ENCODE assay signal across 10 mouse cellular contexts in genomic region chr2:170442535-170442934, GRCm38 (mm10). TPM values are rescaled to one million over a fixed set of nuclear protein-coding genes. Genes with fewer than 3 reads are reported as not detected.
A peak's percentile ranks its signal among the peaks of the same experiment; 100 is the strongest.
DNase-seq lines count a peak whose midpoint lies in the region; ATAC-seq and TF ChIP-seq lines count a peak whose summit lies in the region.
"Had no signal": no experiment of that assay in that cellular context is flagged by ENCODE, and none has a peak within 500 bp of the region (broad histone marks: within the 10 kb centered on the region; RNA-seq: fewer than 3 reads in every experiment).

No protein-coding gene starts in this region.

- POLR2A ChIA-PET in Patski (lab: Charles Lee): no interaction called here

- dilution Hi-C loops in CH12.LX (cut with MboI; ENCODE audit: extremely low pct_ligation_motif_present, extremely low pct_unique_long_range_greater_than_20kb, low sequenced_read_pairs): no loop called here

- no peak overlapping the region for H3K4me2 ChIP-seq in CH12.LX (ENCODE audit: insufficient read depth, low read depth, poor library complexity, severe bottlenecking)
- H3K4me2 ChIP-seq in forebrain, embryonic 11.5 days (ENCODE audit: low read depth, low read length, severe bottlenecking): no peak overlapping the region
- H3K4me2 ChIP-seq: embryonic facial prominence, embryonic 15.5 days; limb, embryonic 13.5 days had no signal

- in situ Hi-C loops in CH12.LX (cut with MboI; ENCODE audit: low pct_ligation_motif_present, low pct_unique_long_range_greater_than_20kb, low sequenced_read_pairs) (no loop called here), Patski (cut with MboI; ENCODE audit: low pct_unique_long_range_greater_than_20kb) (loop anchor here (10.0 kb wide), 1 partner anchor 152 kb away; no protein-coding TSS in a partner anchor)

- no peak overlapping the region for H3K27ac ChIP-seq in layer of hippocampus, adult 2 months
- H3K27ac ChIP-seq in CH12.LX (ENCODE audit: insufficient read depth, low read depth): no peak overlapping the region
- no peak overlapping the region for H3K27ac ChIP-seq in forebrain, embryonic 11.5 days (ENCODE audit: low read depth, low read length)
- H3K27ac ChIP-seq: embryonic facial prominence, embryonic 15.5 days; limb, embryonic 13.5 days had no signal

- peak in 1 of 2 experiments; percentile 13 for DNase-seq in layer of hippocampus, adult 2 months (ENCODE audit: low spot score in 2 of 2)
- DNase-seq in layer of hippocampus, postnatal 36 days: no peak
- DNase-seq in CH12.LX (ENCODE audit: extremely low read depth) (peak; percentile 24), Patski (ENCODE audit: low read depth, low spot score) (no peak)
- peak; percentile 46 for DNase-seq in kidney, postnatal 14 days
- no peak for DNase-seq in forebrain, embryonic 11.5 days (ENCODE audit: low spot score)
- DNase-seq in gastrocnemius, adult 8-10 months (ENCODE audit: low spot score in 2 of 2): no peak

- H3K27me3 ChIP-seq in CH12.LX (replicated peaks) (peaks cover 74% of the 10 kb centered on the region), Patski (no peaks in the 10 kb centered on the region)
- no peaks in the 10 kb centered on the region for H3K27me3 ChIP-seq in forebrain, embryonic 11.5 days (ENCODE audit: control insufficient read depth, insufficient read depth, low read length)
- H3K27me3 ChIP-seq: embryonic facial prominence, embryonic 15.5 days had no signal

- peak; percentile 68 for TF ChIP-seq CTCF in layer of hippocampus, adult 2 months (conservative IDR thresholded peaks at IDR 0.05)
- TF ChIP-seq CTCF in CH12.LX (conservative IDR thresholded peaks at IDR 0.05 in 1 of 2, IDR thresholded peaks at IDR 0.05 in 1 of 2; ENCODE audit: low read depth in 2 of 2, low read length in 2 of 2): peak; percentile 18 to 51; a peak in 2 of 4 replicates
- peak; percentile 71 for TF ChIP-seq CTCF in Patski (IDR thresholded peaks at IDR 0.05)

- H3K36me3 ChIP-seq in CH12.LX (replicated peaks in 1 of 2; ENCODE audit: control insufficient read depth in 1 of 2, insufficient read depth in 1 of 2, low read length in 1 of 2): no peaks in the 10 kb centered on the region
- no peaks in the 10 kb centered on the region for H3K36me3 ChIP-seq in forebrain, embryonic 11.5 days (ENCODE audit: control insufficient read depth, insufficient read depth, low read length)
- H3K36me3 ChIP-seq: embryonic facial prominence, embryonic 15.5 days; limb, embryonic 13.5 days had no signal

- 64% methylated on average over 3 of the region's 3 CpGs for WGBS in forebrain, embryonic 11.5 days

- no peaks in the 10 kb centered on the region for H3K9me3 ChIP-seq in CH12.LX (replicated peaks; ENCODE audit: low read length)
- H3K9me3 ChIP-seq in forebrain, embryonic 11.5 days (ENCODE audit: control insufficient read depth, low read length): no peaks in the 10 kb centered on the region
- H3K9me3 ChIP-seq: embryonic facial prominence, embryonic 15.5 days; limb, embryonic 13.5 days had no signal

- no peak for TF ChIP-seq EP300 in CH12.LX (IDR thresholded peaks at IDR 0.05; ENCODE audit: low read length)

- H3K9ac ChIP-seq in CH12.LX (ENCODE audit: insufficient read depth, low read depth): no peak overlapping the region
- H3K9ac ChIP-seq in forebrain, embryonic 11.5 days (ENCODE audit: low read length): no peak overlapping the region
- H3K9ac ChIP-seq: embryonic facial prominence, embryonic 15.5 days; limb, embryonic 13.5 days had no signal

- no peak overlapping the region for H3K4me3 ChIP-seq in layer of hippocampus, adult 2 months
- no peak overlapping the region for H3K4me3 ChIP-seq in CH12.LX (replicated peaks in 1 of 3; ENCODE audit: low read depth in 2 of 3, low read length in 2 of 3, poor library complexity in 1 of 3)
- H3K4me3 ChIP-seq in forebrain, embryonic 11.5 days (ENCODE audit: low read depth, low read length): no peak overlapping the region
- H3K4me3 ChIP-seq: embryonic facial prominence, embryonic 15.5 days; limb, embryonic 13.5 days had no signal

- no peak for ATAC-seq in Patski
- no peak for ATAC-seq in inflammation-experienced regulatory T-cells, adult 6 months
- ATAC-seq in forebrain, embryonic 11.5 days (replicated peaks; ENCODE audit: low FRiP score): no peak

- H3K79me2 ChIP-seq in CH12.LX (replicated peaks; ENCODE audit: control insufficient read depth, extremely low read depth, insufficient read depth, poor library complexity, severe bottlenecking): no peaks in the 10 kb centered on the region

- no peak for TF ChIP-seq POLR2A in CH12.LX (IDR thresholded peaks at IDR 0.05; ENCODE audit: low read depth, low read length)

- CTCF ChIA-PET in Patski (lab: Charles Lee): interaction anchor here (0.9 to 4.1 kb wide), 10 partner anchors 9 to 87 kb away, joined by 3 to 36 read pairs (median 5); no protein-coding TSS in a partner anchor

- H3K4me1 ChIP-seq in CH12.LX (ENCODE audit: control insufficient read depth in 1 of 2, insufficient read depth in 2 of 2): no peaks in the 10 kb centered on the region
- no peaks in the 10 kb centered on the region for H3K4me1 ChIP-seq in forebrain, embryonic 11.5 days (replicated peaks; ENCODE audit: control insufficient read depth, insufficient read depth, low read length)
- H3K4me1 ChIP-seq: embryonic facial prominence, embryonic 15.5 days had no signal

- no peak; the same call in none of the 2 replicates for TF ChIP-seq RAD21 in CH12.LX (IDR thresholded peaks at IDR 0.05; ENCODE audit: low read depth, low read length)

TF ChIP-seq in CH12.LX, 34 proteins besides CTCF, POLR2A, EP300 and RAD21:
- peak; percentile 18; the same call in 1 of the 2 replicates for TF ChIP-seq SMC3 (IDR thresholded peaks at IDR 0.05; ENCODE audit: low read depth, low read length)
- TF ChIP-seq MAFK (IDR thresholded peaks at IDR 0.05; ENCODE audit: insufficient replicate concordance, low read length): no peak

RNA-seq across cellular contexts. Expression of gene Bcas1, which starts 14.9 kb away (rescaled TPM):
- 10 to 100 TPM; 59.4 to 69.6 TPM for total RNA-seq in layer of hippocampus, adult 2 months (2021)
- total RNA-seq in layer of hippocampus, postnatal 36 days (2021): 10 to 100 TPM; 72.5 to 80.1 TPM
- total RNA-seq in CH12.LX (2012; rRNA removed) (0.17 TPM in 2 replicates), CH12.LX (2014; rRNA removed) (not detected in 2 replicates)
- polyA plus RNA-seq in CH12.LX (2012; ENCODE audit: insufficient read length, low read depth) (0.44 TPM in 1 of 2 replicates, not detected in the other), Patski (2021) (not detected)
- polyA plus RNA-seq in inflammation-experienced regulatory T-cells, adult 6 months (2017; shearing (Covaris generic)): 1 to 10 TPM; 2.5 to 4.5 (median 3.6) TPM
- 0.33 and 0.45 TPM in 2 replicates for polyA plus RNA-seq in forebrain, embryonic 11.5 days (2014; fragmentation: Nextera tagmentation; extraction: Ambion mirVana)
- 1 to 10 TPM in 2 of 4 experiments, under 1 TPM in 2; 0.41 to 1.5 (median 0.92) TPM for total RNA-seq in gastrocnemius, adult 8-10 months (2022)

RNA-seq across cellular contexts. Expression of gene Pfdn4, which starts 53.7 kb away (rescaled TPM):
- 10 to 100 TPM; 28.6 to 32.2 TPM for total RNA-seq in layer of hippocampus, adult 2 months (2021)
- total RNA-seq in layer of hippocampus, postnatal 36 days (2021): 10 to 100 TPM; 31.0 to 31.7 TPM
- total RNA-seq in CH12.LX (2012; rRNA removed) (56.2 and 68.1 TPM in 2 replicates), CH12.LX (2014; rRNA removed) (222 and 254 TPM in 2 replicates)
- polyA plus RNA-seq in CH12.LX (2012; ENCODE audit: insufficient read length, low read depth) (68.8 and 77.8 TPM in 2 replicates), Patski (2021) (146 TPM)
- 10 to 100 TPM; 48.8 to 73.6 (median 49.4) TPM for polyA plus RNA-seq in inflammation-experienced regulatory T-cells, adult 6 months (2017; shearing (Covaris generic))
- polyA plus RNA-seq in forebrain, embryonic 11.5 days (2014; fragmentation: Nextera tagmentation; extraction: Ambion mirVana): 105 and 130 TPM in 2 replicates
- total RNA-seq in gastrocnemius, adult 8-10 months (2022): 10 to 100 TPM in 3 of 4 experiments, 1 to 10 TPM in 1; 8.3 to 15.2 (median 10.4) TPM

RNA-seq across cellular contexts. Expression of gene Cyp24a1, which starts 54.4 kb away (rescaled TPM):
- not detected for total RNA-seq in layer of hippocampus, adult 2 months (2021)
- total RNA-seq in layer of hippocampus, postnatal 36 days (2021): not detected
- total RNA-seq in CH12.LX (2012; rRNA removed): not detected in 2 replicates
- total RNA-seq in CH12.LX (2014; rRNA removed): not detected in 2 replicates
- polyA plus RNA-seq in CH12.LX (2012; ENCODE audit: insufficient read length, low read depth): not detected in 2 replicates
- polyA plus RNA-seq in Patski (2021): 0.19 TPM
- not detected for polyA plus RNA-seq in inflammation-experienced regulatory T-cells, adult 6 months (2017; shearing (Covaris generic))
- polyA plus RNA-seq in forebrain, embryonic 11.5 days (2014; fragmentation: Nextera tagmentation; extraction: Ambion mirVana): 0.07 TPM in 1 of 2 replicates, not detected in the other
- total RNA-seq in gastrocnemius, adult 8-10 months (2022): not detected
- polyA plus RNA-seq: limb, embryonic 13.5 days had no signal

Comparison
In these comparisons a context has a peak if more than half of its experiments do, and no peak if none do; other contexts are left out.
1. DNase-seq: peak in CH12.LX (single experiment) and kidney, postnatal 14 days (single experiment); none in layer of hippocampus, postnatal 36 days (0 of 2), Patski (single experiment), forebrain, embryonic 11.5 days (single experiment) and gastrocnemius, adult 8-10 months (0 of 2).
2. RNA of gene Bcas1, which starts 14.9 kb away (total RNA-seq): 72.5 to 80.1 TPM in layer of hippocampus, postnatal 36 days and 59.4 to 69.6 TPM in layer of hippocampus, adult 2 months; 0.41 to 1.5 TPM in gastrocnemius, adult 8-10 months and 0.17 TPM in CH12.LX; every median in the first group is over 10 times any median in the second.
3. Peak in every context shown above with its lines, with median percentiles within 50 percentile points of each other: CTCF ChIP-seq.